Mouse (Mus musculus) liver, postnatal 0 days (tissue): ENCODE data around the gene Il23a.

Source experiments
- CTCF ChIP-seq: sonication (generic); IDR thresholded peaks from 2 replicates; pipeline ENCODE4 v1.5.1; 2016; ENCODE audit warnings: antibody characterized with exemption, low read depth
- EP300 ChIP-seq: IDR thresholded peaks from 2 replicates; pipeline ENCODE4 v1.6.1; 2016; ENCODE audit warnings: antibody characterized with exemption, low read depth, mild to moderate bottlenecking

GRCm38 (mm10) chr10:128323516-128323915 lies 25.0 kb upstream of the Il23a start:
- no peak for TF ChIP-seq CTCF
- no peak for TF ChIP-seq EP300
